Mouse (Mus musculus): ENCODE measurements around the gene Crispld2.

GRCm38 (mm10) chr8:120017349-120017748, 25.1 kb downstream of the Crispld2 start:
- TF ChIP-seq GATA1 (IDR thresholded peaks at IDR 0.05; ENCODE audit: low read length) (no peak), TAL1 (IDR thresholded peaks at IDR 0.05; ENCODE audit: low read length) (no peak)
